25 mouse cellular contexts compared by ENCODE assay signal in genomic region chr8:12324561-12324960, GRCm38 (mm10). TPM values are rescaled to one million over a fixed set of nuclear protein-coding genes. Genes with fewer than 3 reads are reported as not detected.
DNase-seq lines count a peak whose midpoint lies in the region; ATAC-seq and TF ChIP-seq lines count a peak whose summit lies in the region.
"Had no signal": no experiment of that assay in that cellular context is flagged by ENCODE, and none has a peak within 500 bp of the region (broad histone marks: within the 10 kb centered on the region; RNA-seq: fewer than 3 reads in every experiment).

No protein-coding gene starts in this region.

- no peak for TF ChIP-seq EP300 in lung, postnatal 0 days (IDR thresholded peaks at IDR 0.05)

- TF ChIP-seq CTCF in E14TG2a.4 (conservative IDR thresholded peaks at IDR 0.05; ENCODE audit: low read length): no peak
- TF ChIP-seq CTCF in lung, postnatal 0 days (IDR thresholded peaks at IDR 0.05): no peak

- H3K9me3 ChIP-seq in heart, embryonic 12.5 days (replicated peaks): no peaks in the 10 kb centered on the region
- H3K9me3 ChIP-seq in E14TG2a.4 (ENCODE audit: low read length): no peaks in the 10 kb centered on the region
- H3K9me3 ChIP-seq in forebrain, embryonic 16.5 days (ENCODE audit: control insufficient read depth, low read length): no peaks in the 10 kb centered on the region
- no peaks in the 10 kb centered on the region for H3K9me3 ChIP-seq in limb, embryonic 13.5 days
- no peaks in the 10 kb centered on the region for H3K9me3 ChIP-seq in lung, postnatal 0 days (ENCODE audit: low read length)
- H3K9me3 ChIP-seq: embryonic facial prominence, embryonic 12.5 days; liver, embryonic 13.5 days; megakaryocyte, embryonic 14.5 days; stomach, embryonic 15.5 days had no signal

- H3K36me3 ChIP-seq in heart, embryonic 12.5 days: no peaks in the 10 kb centered on the region
- H3K36me3 ChIP-seq in E14TG2a.4 (ENCODE audit: insufficient read depth, low read length): no peaks in the 10 kb centered on the region
- no peaks in the 10 kb centered on the region for H3K36me3 ChIP-seq in forebrain, embryonic 16.5 days (ENCODE audit: control insufficient read depth, insufficient read depth)
- H3K36me3 ChIP-seq in limb, embryonic 13.5 days: no peaks in the 10 kb centered on the region
- H3K36me3 ChIP-seq in lung, postnatal 0 days (ENCODE audit: insufficient read depth, low read length): no peaks in the 10 kb centered on the region
- H3K36me3 ChIP-seq: embryonic facial prominence, embryonic 12.5 days; liver, embryonic 13.5 days; stomach, embryonic 15.5 days had no signal

- DNase-seq in heart, adult 8-10 months (ENCODE audit: low spot score): no peak
- no peak for DNase-seq in lung, postnatal 0 days (ENCODE audit: low spot score)
- DNase-seq in urinary bladder, postnatal 4 days (ENCODE audit: low spot score in 2 of 2): no peak
- DNase-seq: cerebellum, postnatal 25 days; gastrocnemius, adult 2 months; heart, adult 18-20 months; kidney, postnatal 10 days; liver, embryonic 13.5 days; right cerebral cortex, adult 18-20 months; spleen, adult 18-20 months; thymus, postnatal 14 days had no signal

- H3K9ac ChIP-seq in heart, embryonic 12.5 days: no peak overlapping the region
- H3K9ac ChIP-seq in forebrain, embryonic 16.5 days (replicated peaks; ENCODE audit: low read depth, low read length): peak overlapping the region; percentile 39
- H3K9ac ChIP-seq in limb, embryonic 13.5 days: no peak overlapping the region
- no peak overlapping the region for H3K9ac ChIP-seq in lung, postnatal 0 days (replicated peaks; ENCODE audit: low read depth)
- H3K9ac ChIP-seq: embryonic facial prominence, embryonic 12.5 days; liver, embryonic 13.5 days; stomach, embryonic 15.5 days had no signal

- peaks cover 54% of the 10 kb centered on the region for H3K27me3 ChIP-seq in heart, embryonic 12.5 days (replicated peaks)
- H3K27me3 ChIP-seq in E14TG2a.4 (ENCODE audit: insufficient read depth, low read length): peaks cover 6% of the 10 kb centered on the region; the same call in 1 of the 2 replicates
- H3K27me3 ChIP-seq in forebrain, embryonic 16.5 days (replicated peaks; ENCODE audit: control insufficient read depth, insufficient read depth, low read length): peaks cover 3% of the 10 kb centered on the region; the same call in 1 of the 2 replicates
- H3K27me3 ChIP-seq in limb, embryonic 13.5 days: peaks cover 61% of the 10 kb centered on the region
- H3K27me3 ChIP-seq in lung, postnatal 0 days (replicated peaks; ENCODE audit: insufficient read depth, low read length): peaks cover 7% of the 10 kb centered on the region; the same call in 1 of the 2 replicates
- H3K27me3 ChIP-seq: stomach, embryonic 15.5 days had no signal

- WGBS in heart, embryonic 12.5 days: 47% methylated on average over 10 of the region's 10 CpGs
- 4% methylated on average over 10 of the region's 10 CpGs for WGBS in forebrain, embryonic 16.5 days
- 26% methylated on average over 10 of the region's 10 CpGs for WGBS in limb, embryonic 13.5 days
- WGBS in lung, postnatal 0 days: 70% methylated on average over 10 of the region's 10 CpGs

- no peak overlapping the region for H3K4me3 ChIP-seq in heart, embryonic 12.5 days
- H3K4me3 ChIP-seq in E14TG2a.4 (replicated peaks; ENCODE audit: low read length): peak overlapping the region; percentile 46; the same call in 1 of the 2 replicates
- H3K4me3 ChIP-seq in forebrain, embryonic 16.5 days (replicated peaks; ENCODE audit: low read length): peak overlapping the region; percentile 28
- no peak overlapping the region for H3K4me3 ChIP-seq in limb, embryonic 13.5 days
- H3K4me3 ChIP-seq in lung, postnatal 0 days (ENCODE audit: low read depth, low read length): no peak overlapping the region
- H3K4me3 ChIP-seq: embryonic facial prominence, embryonic 12.5 days; gastrocnemius, adult 2 months; liver, embryonic 13.5 days; megakaryocyte, embryonic 14.5 days; stomach, embryonic 15.5 days had no signal

- H3K4me2 ChIP-seq in heart, embryonic 12.5 days: peak overlapping the region; percentile 32
- peak overlapping the region; percentile 37 for H3K4me2 ChIP-seq in forebrain, embryonic 16.5 days (ENCODE audit: low read length)
- 0 out of 2 replicates have a peak overlapping the region, but pooled peaks have one; percentile 9 for H3K4me2 ChIP-seq in limb, embryonic 13.5 days (replicated peaks)
- no peak overlapping the region for H3K4me2 ChIP-seq in lung, postnatal 0 days (replicated peaks; ENCODE audit: low read depth, low read length)
- H3K4me2 ChIP-seq: liver, embryonic 13.5 days; stomach, embryonic 15.5 days had no signal

- peaks cover 38% of the 10 kb centered on the region for H3K4me1 ChIP-seq in heart, embryonic 12.5 days (replicated peaks)
- H3K4me1 ChIP-seq in E14TG2a.4 (replicated peaks; ENCODE audit: low read depth, low read length): peaks cover 7% of the 10 kb centered on the region
- peaks cover 70% of the 10 kb centered on the region for H3K4me1 ChIP-seq in forebrain, embryonic 16.5 days (replicated peaks; ENCODE audit: control insufficient read depth, insufficient read depth, low read length)
- H3K4me1 ChIP-seq in limb, embryonic 13.5 days: peaks cover 27% of the 10 kb centered on the region
- no peaks in the 10 kb centered on the region for H3K4me1 ChIP-seq in lung, postnatal 0 days (ENCODE audit: insufficient read depth, low read depth, low read length)
- H3K4me1 ChIP-seq: liver, embryonic 13.5 days; megakaryocyte, embryonic 14.5 days had no signal

- ATAC-seq in heart, embryonic 12.5 days (ENCODE audit: insufficient number of reproducible peaks, low FRiP score): no peak
- ATAC-seq in forebrain, embryonic 16.5 days: no peak
- no peak for ATAC-seq in limb, embryonic 13.5 days (ENCODE audit: low FRiP score, low read depth)
- no peak for ATAC-seq in lung, postnatal 0 days
- ATAC-seq: intestine, postnatal 0 days; Patski had no signal

- H3K27ac ChIP-seq in heart, embryonic 12.5 days (ENCODE audit: poor library complexity, severe bottlenecking): no peak overlapping the region
- H3K27ac ChIP-seq in forebrain, embryonic 16.5 days (ENCODE audit: low read length): peak overlapping the region; percentile 79
- no peak overlapping the region for H3K27ac ChIP-seq in limb, embryonic 13.5 days
- H3K27ac ChIP-seq in lung, postnatal 0 days (ENCODE audit: low read length): no peak overlapping the region
- H3K27ac ChIP-seq: embryonic facial prominence, embryonic 12.5 days; gastrocnemius, adult 2 months; liver, embryonic 13.5 days; stomach, embryonic 15.5 days had no signal

RNA-seq across cellular contexts. Expression of gene A230072I06Rik, which starts 45.9 kb away (rescaled TPM):
- polyA plus RNA-seq in heart, embryonic 12.5 days (2016; fragmentation: Nextera tagmentation; extraction: Ambion mirVana): not detected in 2 replicates
- not detected for total RNA-seq in heart, adult 8-10 months (2022)
- polyA plus RNA-seq in forebrain, embryonic 16.5 days (2015; fragmentation: Nextera tagmentation; extraction: Ambion mirVana): 0.17 and 0.77 TPM in 2 replicates
- not detected in 2 replicates for polyA plus RNA-seq in limb, embryonic 13.5 days (2015; fragmentation: Nextera tagmentation; extraction: Ambion mirVana)
- polyA plus RNA-seq in lung, postnatal 0 days (2015; fragmentation: Nextera tagmentation; extraction: Ambion mirVana): not detected in 2 replicates
- total RNA-seq: adrenal gland, postnatal 36 days; gastrocnemius, adult 2 months; heart, adult 18-20 months; heart, postnatal 25 days; left cerebral cortex, postnatal 36 days had no signal
- polyA plus RNA-seq: embryonic facial prominence, embryonic 12.5 days; intestine, postnatal 0 days; liver, embryonic 13.5 days; lung, embryonic 16.5 days; neural tube, embryonic 14.5 days; Patski had no signal

Comparison
In these comparisons a context has a peak if more than half of its experiments do, and no peak if none do; other contexts are left out.
1. H3K4me3 ChIP-seq: peak in E14TG2a.4 (single experiment) and forebrain, embryonic 16.5 days (single experiment); none in heart, embryonic 12.5 days (single experiment), limb, embryonic 13.5 days (single experiment) and lung, postnatal 0 days (single experiment).